Mouse (Mus musculus) right cerebral cortex, adult 18-20 months (tissue): ENCODE data around the gene St3gal2.
A peak's percentile ranks its signal among the peaks of the same experiment; 100 is the strongest.
"Not testable (repeated sequence)": the region's sequence is repeated elsewhere in the genome, so short reads cannot be mapped to it uniquely, and the experiment has no call there.

ENCODE experiments used
- DNase-seq: peaks from one replicate; pipeline ENCODE4 v3.0.0; 2022; ENCODE audit warnings: mixed read lengths

St3gal2 gene

GRCm38 (mm10) chr8:110945716-110946115 lies 26.0 kb downstream of the St3gal2 start:
- no peak for DNase-seq

GRCm38 (mm10) chr8:110950065-110950484 lies 30.4 kb downstream of the St3gal2 start:
- peak; percentile 57 for DNase-seq

GRCm38 (mm10) chr8:110954776-110955175 lies 35.1 kb downstream of the St3gal2 start:
- no peak for DNase-seq

- no peak for DNase-seq
Observed at GRCm38 (mm10) chr8:110956619-110957450, 37.1 kb downstream of the St3gal2 start.

GRCm38 (mm10) chr8:110957471-110957870 lies 37.7 kb downstream of the St3gal2 start:
- no peak for DNase-seq

GRCm38 (mm10) chr8:110958135-110958534 lies 38.4 kb downstream of the St3gal2 start:
- no peak for DNase-seq

GRCm38 (mm10) chr8:110958553-110958952 lies 38.8 kb downstream of the St3gal2 start:
- DNase-seq: not testable (repeated sequence)

- peak; percentile 35 for DNase-seq
Observed at GRCm38 (mm10) chr8:110959071-110959780, 39.5 kb downstream of the St3gal2 start.

- DNase-seq: no peak
Observed at GRCm38 (mm10) chr8:110959906-110960305, 40.2 kb downstream of the St3gal2 start.

- DNase-seq: no peak
Observed at GRCm38 (mm10) chr8:110963051-110963450, 43.3 kb downstream of the St3gal2 start.

- no peak for DNase-seq
Observed at GRCm38 (mm10) chr8:110964666-110965065, 44.9 kb downstream of the St3gal2 start.

GRCm38 (mm10) chr8:110965594-110965993 lies 45.9 kb downstream of the St3gal2 start:
- peak; percentile 73 for DNase-seq

GRCm38 (mm10) chr8:110966586-110966985 lies 46.9 kb downstream of the St3gal2 start:
- DNase-seq: no peak

GRCm38 (mm10) chr8:110967326-110967725 lies 47.6 kb downstream of the St3gal2 start:
- DNase-seq: peak; percentile 37

- DNase-seq: peak; percentile 95
Observed at GRCm38 (mm10) chr8:110969910-110970770, 50.4 kb downstream of the St3gal2 start.

- DNase-seq: not testable (repeated sequence)
Observed at GRCm38 (mm10) chr8:110976532-110976931, 56.8 kb downstream of the St3gal2 start.

GRCm38 (mm10) chr8:110977987-110978386 lies 58.3 kb downstream of the St3gal2 start:
- not testable (repeated sequence) for DNase-seq

GRCm38 (mm10) chr8:110981304-110981703 lies 61.6 kb downstream of the St3gal2 start:
- DNase-seq: no peak

GRCm38 (mm10) chr8:110987805-110988744 lies 68.4 kb downstream of the St3gal2 start:
- no peak for DNase-seq

GRCm38 (mm10) chr8:110990017-110990416 lies 70.3 kb downstream of the St3gal2 start:
- no peak for DNase-seq

GRCm38 (mm10) chr8:110996641-110997430 lies 77.1 kb downstream of the St3gal2 start:
- no peak for DNase-seq
